Mouse (Mus musculus): ENCODE data around the gene Alpl. TPM values are rescaled to one million over a fixed set of nuclear protein-coding genes. Genes with fewer than 3 reads are reported as not detected.

The Alpl gene
- polyA plus RNA-seq, 1 experiment from 2014 or later: 4.7 TPM

- no peak overlapping the region for H3K4me2 ChIP-seq (ENCODE audit: low read depth, low read length)
- no peaks in the 10 kb centered on the region for H3K9me3 ChIP-seq (ENCODE audit: control insufficient read depth, low read length)
- WGBS: 62% methylated on average over 7 of the region's 7 CpGs
- H3K4me3 ChIP-seq (ENCODE audit: low read length): no peak overlapping the region
- H3K36me3 ChIP-seq (ENCODE audit: control insufficient read depth, insufficient read depth, low read length): no peaks in the 10 kb centered on the region
- no peak overlapping the region for H3K9ac ChIP-seq (ENCODE audit: low read depth, low read length)
- no peak overlapping the region for H3K27ac ChIP-seq (ENCODE audit: low read length)
- H3K27me3 ChIP-seq (replicated peaks; ENCODE audit: control insufficient read depth, insufficient read depth, low read length): no peaks in the 10 kb centered on the region
- H3K4me1 ChIP-seq (ENCODE audit: control insufficient read depth, insufficient read depth, low read length): peaks cover 4% of the 10 kb centered on the region; the same call in 1 of the 2 replicates
- ATAC-seq: no peak
Observed at GRCm38 (mm10) chr4:137788511-137789049, 7.6 kb downstream of the Alpl start.

GRCm38 (mm10) chr4:137787589-137788289 is 8.4 kb downstream of the Alpl start:
- no peaks in the 10 kb centered on the region for H3K27me3 ChIP-seq (replicated peaks; ENCODE audit: control insufficient read depth, insufficient read depth, low read length)
- H3K27ac ChIP-seq (ENCODE audit: low read length): no peak overlapping the region
- H3K4me1 ChIP-seq (ENCODE audit: control insufficient read depth, insufficient read depth, low read length): peaks cover 7% of the 10 kb centered on the region; the same call in 1 of the 2 replicates
- H3K9me3 ChIP-seq (ENCODE audit: control insufficient read depth, low read length): no peaks in the 10 kb centered on the region
- WGBS: 83% methylated on average over 7 of the region's 7 CpGs
- no peak overlapping the region for H3K4me2 ChIP-seq (ENCODE audit: low read depth, low read length)
- no peak overlapping the region for H3K4me3 ChIP-seq (ENCODE audit: low read length)
- H3K9ac ChIP-seq (ENCODE audit: low read depth, low read length): no peak overlapping the region
- ATAC-seq: no peak
- no peaks in the 10 kb centered on the region for H3K36me3 ChIP-seq (ENCODE audit: control insufficient read depth, insufficient read depth, low read length)

GRCm38 (mm10) chr4:137786488-137786887 is 9.7 kb downstream of the Alpl start:
- H3K27ac ChIP-seq (ENCODE audit: low read length): no peak overlapping the region
- no peak overlapping the region for H3K9ac ChIP-seq (ENCODE audit: low read depth, low read length)
- WGBS: 69% methylated on average over 6 of the region's 6 CpGs
- H3K4me2 ChIP-seq (ENCODE audit: low read depth, low read length): no peak overlapping the region
- no peak overlapping the region for H3K4me3 ChIP-seq (ENCODE audit: low read length)
- H3K27me3 ChIP-seq (replicated peaks; ENCODE audit: control insufficient read depth, insufficient read depth, low read length): no peaks in the 10 kb centered on the region
- H3K4me1 ChIP-seq (ENCODE audit: control insufficient read depth, insufficient read depth, low read length): peaks cover 7% of the 10 kb centered on the region; the same call in 1 of the 2 replicates
- no peak for ATAC-seq
- H3K36me3 ChIP-seq (ENCODE audit: control insufficient read depth, insufficient read depth, low read length): no peaks in the 10 kb centered on the region
- no peaks in the 10 kb centered on the region for H3K9me3 ChIP-seq (ENCODE audit: control insufficient read depth, low read length)

GRCm38 (mm10) chr4:137785270-137785669 is 10.9 kb downstream of the Alpl start:
- Histone ChIP-seq H3K27ac (ENCODE audit: low read length) (no peak overlapping the region), H3K36me3 (ENCODE audit: control insufficient read depth, insufficient read depth, low read length) (no peaks in the 10 kb centered on the region), H3K9me3 (ENCODE audit: control insufficient read depth, low read length) (no peaks in the 10 kb centered on the region), H3K4me3 (ENCODE audit: low read length) (no peak overlapping the region), H3K4me1 (ENCODE audit: control insufficient read depth, insufficient read depth, low read length) (peaks cover 7% of the 10 kb centered on the region; the same call in 1 of the 2 replicates), H3K9ac (ENCODE audit: low read depth, low read length) (no peak overlapping the region), H3K27me3 (replicated peaks; ENCODE audit: control insufficient read depth, insufficient read depth, low read length) (no peaks in the 10 kb centered on the region), H3K4me2 (ENCODE audit: low read depth, low read length) (no peak overlapping the region)
- no peak for ATAC-seq
- 78% methylated on average over 6 of the region's 6 CpGs for WGBS

- no peak overlapping the region for H3K4me3 ChIP-seq (ENCODE audit: low read length)
- WGBS: 71% methylated on average over 6 of the region's 6 CpGs
- ATAC-seq: no peak
Observed at GRCm38 (mm10) chr4:137784741-137785140, 11.4 kb downstream of the Alpl start.

GRCm38 (mm10) chr4:137783541-137784191 is 12.5 kb downstream of the Alpl start:
- Histone ChIP-seq H3K4me2 (ENCODE audit: low read depth, low read length) (no peak overlapping the region), H3K27me3 (replicated peaks; ENCODE audit: control insufficient read depth, insufficient read depth, low read length) (no peaks in the 10 kb centered on the region), H3K4me1 (ENCODE audit: control insufficient read depth, insufficient read depth, low read length) (peaks cover 7% of the 10 kb centered on the region; the same call in 1 of the 2 replicates), H3K9me3 (ENCODE audit: control insufficient read depth, low read length) (no peaks in the 10 kb centered on the region), H3K36me3 (ENCODE audit: control insufficient read depth, insufficient read depth, low read length) (no peaks in the 10 kb centered on the region), H3K27ac (ENCODE audit: low read length) (no peak overlapping the region), H3K4me3 (ENCODE audit: low read length) (no peak overlapping the region), H3K9ac (ENCODE audit: low read depth, low read length) (0 out of 2 replicates have a peak overlapping the region, but pooled peaks have one; percentile 15)
- WGBS: 35% methylated on average over 9 of the region's 9 CpGs
- ATAC-seq: 0 out of 2 replicates have a peak, but pooled peaks have one; percentile 52

More at GRCm38 (mm10) chr4:137784741-137785140, 11.4 kb downstream of the Alpl start:
- Histone ChIP-seq H3K36me3 (ENCODE audit: control insufficient read depth, insufficient read depth, low read length) (no peaks in the 10 kb centered on the region), H3K27ac (ENCODE audit: low read length) (no peak overlapping the region), H3K27me3 (replicated peaks; ENCODE audit: control insufficient read depth, insufficient read depth, low read length) (no peaks in the 10 kb centered on the region), H3K9me3 (ENCODE audit: control insufficient read depth, low read length) (no peaks in the 10 kb centered on the region), H3K4me2 (ENCODE audit: low read depth, low read length) (no peak overlapping the region), H3K4me1 (ENCODE audit: control insufficient read depth, insufficient read depth, low read length) (peaks cover 7% of the 10 kb centered on the region; the same call in 1 of the 2 replicates), H3K9ac (ENCODE audit: low read depth, low read length) (no peak overlapping the region)

- no peak for ATAC-seq
- H3K36me3 ChIP-seq (ENCODE audit: control insufficient read depth, insufficient read depth, low read length): no peaks in the 10 kb centered on the region
- H3K4me2 ChIP-seq (ENCODE audit: low read depth, low read length): no peak overlapping the region
- H3K4me3 ChIP-seq (ENCODE audit: low read length): no peak overlapping the region
- H3K4me1 ChIP-seq (ENCODE audit: control insufficient read depth, insufficient read depth, low read length): peaks cover 7% of the 10 kb centered on the region; the same call in 1 of the 2 replicates
- H3K9ac ChIP-seq (ENCODE audit: low read depth, low read length): no peak overlapping the region
- no peak overlapping the region for H3K27ac ChIP-seq (ENCODE audit: low read length)
- H3K9me3 ChIP-seq (ENCODE audit: control insufficient read depth, low read length): no peaks in the 10 kb centered on the region
- no peaks in the 10 kb centered on the region for H3K27me3 ChIP-seq (replicated peaks; ENCODE audit: control insufficient read depth, insufficient read depth, low read length)
- 66% methylated on average over 5 of the region's 5 CpGs for WGBS
Observed at GRCm38 (mm10) chr4:137781949-137782348, 14.2 kb downstream of the Alpl start.

GRCm38 (mm10) chr4:137780986-137781385 is 15.2 kb downstream of the Alpl start:
- Histone ChIP-seq H3K9me3 (ENCODE audit: control insufficient read depth, low read length) (no peaks in the 10 kb centered on the region), H3K9ac (ENCODE audit: low read depth, low read length) (no peak overlapping the region), H3K27me3 (replicated peaks; ENCODE audit: control insufficient read depth, insufficient read depth, low read length) (no peaks in the 10 kb centered on the region), H3K27ac (ENCODE audit: low read length) (no peak overlapping the region), H3K4me2 (ENCODE audit: low read depth, low read length) (no peak overlapping the region), H3K4me3 (ENCODE audit: low read length) (no peak overlapping the region), H3K36me3 (ENCODE audit: control insufficient read depth, insufficient read depth, low read length) (no peaks in the 10 kb centered on the region), H3K4me1 (ENCODE audit: control insufficient read depth, insufficient read depth, low read length) (peaks cover 7% of the 10 kb centered on the region; the same call in 1 of the 2 replicates)
- 75% methylated on average over 3 of the region's 3 CpGs for WGBS
- no peak for ATAC-seq

GRCm38 (mm10) chr4:137778397-137779184 is 17.6 kb downstream of the Alpl start:
- WGBS: 82% methylated on average over 17 of the region's 17 CpGs
- H3K9ac ChIP-seq (ENCODE audit: low read depth, low read length): no peak overlapping the region
- no peak overlapping the region for H3K4me3 ChIP-seq (ENCODE audit: low read length)
- no peaks in the 10 kb centered on the region for H3K27me3 ChIP-seq (replicated peaks; ENCODE audit: control insufficient read depth, insufficient read depth, low read length)
- H3K9me3 ChIP-seq (ENCODE audit: control insufficient read depth, low read length): no peaks in the 10 kb centered on the region
- H3K4me1 ChIP-seq (ENCODE audit: control insufficient read depth, insufficient read depth, low read length): peaks cover 3% of the 10 kb centered on the region; the same call in 1 of the 2 replicates
- no peak overlapping the region for H3K4me2 ChIP-seq (ENCODE audit: low read depth, low read length)
- ATAC-seq: no peak
- no peaks in the 10 kb centered on the region for H3K36me3 ChIP-seq (ENCODE audit: control insufficient read depth, insufficient read depth, low read length)
- H3K27ac ChIP-seq (ENCODE audit: low read length): no peak overlapping the region

Measured in intestine, embryonic 16.5 days (tissue).